In genomic region chr11:60115024-60115538, GRCm38 (mm10) we compare ENCODE assay signal across 8 mouse cellular contexts. TPM values are rescaled to one million over a fixed set of nuclear protein-coding genes. Genes with fewer than 3 reads are reported as not detected.
DNase-seq lines count a peak whose midpoint lies in the region; ATAC-seq and TF ChIP-seq lines count a peak whose summit lies in the region.

No protein-coding gene starts in this region.

- peak; percentile 44 for TF ChIP-seq POLR2A in kidney, adult 2 months (IDR thresholded peaks at IDR 0.05; ENCODE audit: low read depth, low read length)
- no peak for TF ChIP-seq POLR2A in limb, embryonic 14.5 days (IDR thresholded peaks at IDR 0.05; ENCODE audit: borderline replicate concordance, extremely low read depth, insufficient read depth, insufficient read length)
- TF ChIP-seq POLR2A in spleen, adult 2 months (IDR thresholded peaks at IDR 0.05; ENCODE audit: low read depth, low read length), result peak; percentile 72

- peak overlapping the region; percentile 84 for H3K4me2 ChIP-seq in embryonic facial prominence, embryonic 13.5 days
- peak overlapping the region; percentile 76 for H3K4me2 ChIP-seq in limb, embryonic 14.5 days (replicated peaks; ENCODE audit: low read depth, low read length, severe bottlenecking)
- peak overlapping the region; percentile 79 for H3K4me2 ChIP-seq in midbrain, embryonic 16.5 days (ENCODE audit: low read length)

- H3K4me1 ChIP-seq in embryonic facial prominence, embryonic 13.5 days, result peaks cover 71% of the 10 kb centered on the region
- peaks cover 29% of the 10 kb centered on the region for H3K4me1 ChIP-seq in kidney, adult 2 months (ENCODE audit: control insufficient read depth, insufficient read depth, low read length)
- peaks cover 50% of the 10 kb centered on the region for H3K4me1 ChIP-seq in limb, embryonic 14.5 days (ENCODE audit: control insufficient read depth, insufficient read depth, low read length)
- peaks cover 36% of the 10 kb centered on the region for H3K4me1 ChIP-seq in midbrain, embryonic 16.5 days (ENCODE audit: control insufficient read depth, insufficient read depth, low read length)
- peaks cover 29% of the 10 kb centered on the region for H3K4me1 ChIP-seq in spleen, adult 2 months (ENCODE audit: control insufficient read depth, insufficient read depth, insufficient read length)

- peak; percentile 92 for ATAC-seq in embryonic facial prominence, embryonic 13.5 days (ENCODE audit: insufficient number of reproducible peaks, insufficient read depth, low FRiP score, low TSS enrichment, low read depth)
- peak; percentile 96 for ATAC-seq in limb, embryonic 14.5 days (ENCODE audit: low FRiP score, low read depth)
- peak; percentile 93 for ATAC-seq in midbrain, embryonic 16.5 days

- no peaks in the 10 kb centered on the region for H3K36me3 ChIP-seq in embryonic facial prominence, embryonic 13.5 days
- no peaks in the 10 kb centered on the region for H3K36me3 ChIP-seq in kidney, adult 2 months (ENCODE audit: control insufficient read depth, insufficient read depth, low read length)
- H3K36me3 ChIP-seq in limb, embryonic 14.5 days (ENCODE audit: control insufficient read depth, insufficient read depth, low read length), result no peaks in the 10 kb centered on the region; the same call in 1 of the 2 replicates
- no peaks in the 10 kb centered on the region for H3K36me3 ChIP-seq in midbrain, embryonic 16.5 days (ENCODE audit: control insufficient read depth, insufficient read depth, low read length)
- H3K36me3 ChIP-seq in spleen, adult 2 months (ENCODE audit: control insufficient read depth, insufficient read depth, low read length), result no peaks in the 10 kb centered on the region

- TF ChIP-seq CTCF in kidney, adult 2 months (conservative IDR thresholded peaks at IDR 0.05; ENCODE audit: insufficient read depth, insufficient read length, low read depth, low read length), result no peak
- no peak for TF ChIP-seq CTCF in spleen, adult 2 months (IDR thresholded peaks at IDR 0.05; ENCODE audit: extremely low read depth, insufficient read depth, insufficient read length, insufficient replicate concordance)

- H3K27ac ChIP-seq in embryonic facial prominence, embryonic 13.5 days, result peak overlapping the region; percentile 97
- H3K27ac ChIP-seq in kidney, adult 2 months (ENCODE audit: insufficient read depth, low read depth, low read length), result peak overlapping the region; percentile 98
- peak overlapping the region; percentile 89 for H3K27ac ChIP-seq in limb, embryonic 14.5 days (replicated peaks; ENCODE audit: low read depth, low read length)
- peak overlapping the region; percentile 87 for H3K27ac ChIP-seq in midbrain, embryonic 16.5 days (ENCODE audit: low read length)
- H3K27ac ChIP-seq in spleen, adult 2 months (ENCODE audit: insufficient read depth, low read length), result peak overlapping the region; percentile 96

- no peaks in the 10 kb centered on the region for H3K9me3 ChIP-seq in embryonic facial prominence, embryonic 13.5 days
- no peaks in the 10 kb centered on the region for H3K9me3 ChIP-seq in limb, embryonic 14.5 days (ENCODE audit: control insufficient read depth, low read length)
- H3K9me3 ChIP-seq in midbrain, embryonic 16.5 days (replicated peaks; ENCODE audit: control insufficient read depth, low read length, poor library complexity, severe bottlenecking), result no peaks in the 10 kb centered on the region

- WGBS in embryonic facial prominence, embryonic 13.5 days, result under 1% methylated on average over 43 of the region's 43 CpGs
- under 1% methylated on average over 43 of the region's 43 CpGs for WGBS in kidney, adult 2 months
- WGBS in limb, embryonic 14.5 days, result 3% methylated on average over 31 of the region's 43 CpGs
- WGBS in midbrain, embryonic 16.5 days, result under 1% methylated on average over 32 of the region's 43 CpGs
- WGBS in spleen, adult 2 months, result 0% methylated on average over 39 of the region's 43 CpGs

- no peaks in the 10 kb centered on the region for H3K27me3 ChIP-seq in embryonic facial prominence, embryonic 13.5 days
- no peaks in the 10 kb centered on the region for H3K27me3 ChIP-seq in kidney, adult 2 months (replicated peaks; ENCODE audit: control insufficient read depth, insufficient read depth, low read length)
- H3K27me3 ChIP-seq in limb, embryonic 14.5 days (ENCODE audit: control insufficient read depth, insufficient read depth, low read length), result no peaks in the 10 kb centered on the region
- H3K27me3 ChIP-seq in midbrain, embryonic 16.5 days (ENCODE audit: control insufficient read depth, insufficient read depth, low read depth, low read length), result no peaks in the 10 kb centered on the region
- no peaks in the 10 kb centered on the region for H3K27me3 ChIP-seq in spleen, adult 2 months (ENCODE audit: control insufficient read depth, insufficient read depth, low read length)

- peak; percentile 95 for DNase-seq in 416B (ENCODE audit: low read depth)
- peak; percentile 96 to 97 for DNase-seq in adrenal gland, postnatal 36 days
- peak; percentile 92 to 98 for DNase-seq in heart, adult 18-20 months
- peak; percentile 98 for DNase-seq in kidney, adult 2 months
- peak; percentile 94 for DNase-seq in limb, embryonic 14.5 days (ENCODE audit: low spot score)
- peak; percentile 85 to 96 for DNase-seq in spleen, adult 2 months (ENCODE audit: low read depth in 1 of 2, low spot score in 2 of 2)

- H3K9ac ChIP-seq in embryonic facial prominence, embryonic 13.5 days, result peak overlapping the region; percentile 72
- H3K9ac ChIP-seq in limb, embryonic 14.5 days (ENCODE audit: low read depth, low read length, severe bottlenecking), result peak overlapping the region; percentile 55
- peak overlapping the region; percentile 66 for H3K9ac ChIP-seq in midbrain, embryonic 16.5 days (ENCODE audit: low read depth, low read length)

- peak overlapping the region; percentile 53 for H3K4me3 ChIP-seq in embryonic facial prominence, embryonic 13.5 days
- peak overlapping the region; percentile 62 for H3K4me3 ChIP-seq in kidney, adult 2 months (ENCODE audit: insufficient read depth, low read depth, low read length)
- peak overlapping the region; percentile 48 for H3K4me3 ChIP-seq in limb, embryonic 14.5 days (replicated peaks; ENCODE audit: low read length)
- H3K4me3 ChIP-seq in midbrain, embryonic 16.5 days (ENCODE audit: low read depth, low read length), result peak overlapping the region; percentile 46
- H3K4me3 ChIP-seq in spleen, adult 2 months (ENCODE audit: extremely low read depth, insufficient read depth, insufficient read length), result peak overlapping the region; percentile 67

RNA-seq across cellular contexts. Expression of gene Rai1, which starts 10.3 kb away (rescaled TPM):
- total RNA-seq in adrenal gland, postnatal 36 days (2021), result 10 to 100 TPM; 43.9 to 46.7 TPM
- polyA plus RNA-seq in embryonic facial prominence, embryonic 13.5 days (2015; fragmentation: Nextera tagmentation; extraction: Ambion mirVana), result 27.9 and 28.5 TPM in 2 replicates
- 10 to 100 TPM; 18.0 to 23.0 TPM for total RNA-seq in heart, adult 18-20 months (2021)
- polyA plus RNA-seq in kidney, adult 2 months (2012; rRNA removed), result 26.1 and 29.2 TPM in 2 replicates
- 62.1 and 85.3 TPM in 2 replicates for polyA plus RNA-seq in limb, embryonic 14.5 days (2012; rRNA removed)
- 29.7 and 33.1 TPM in 2 replicates for polyA plus RNA-seq in limb, embryonic 14.5 days (2014; fragmentation: Nextera tagmentation; extraction: Ambion mirVana)
- polyA plus RNA-seq in midbrain, embryonic 16.5 days (2015; fragmentation: Nextera tagmentation; extraction: Ambion mirVana), result 25.0 and 26.5 TPM in 2 replicates
- 36.0 and 45.9 TPM in 2 replicates for polyA plus RNA-seq in spleen, adult 2 months (2012; rRNA removed)

Comparison
In these comparisons a context has a peak if more than half of its experiments do, and no peak if none do; other contexts are left out.
1. Peak in every context shown above with its lines: DNase-seq, ATAC-seq, H3K4me3 ChIP-seq and H3K27ac ChIP-seq.